Mouse (Mus musculus) MEL (cell line): ENCODE data around the gene Rnf6. TPM values are rescaled to one million over a fixed set of nuclear protein-coding genes. Genes with fewer than 3 reads are reported as not detected.
A peak's percentile ranks its signal among the peaks of the same experiment; 100 is the strongest.

ENCODE experiments used
- DNase-seq: peaks from one replicate; pipeline ENCODE4 v3.0.0; 2011; ENCODE audit warnings: low read depth, low spot score
- H3K27ac ChIP-seq: 2 replicates; pipeline ENCODE4 v1.5.1; 2012; ENCODE audit warnings: low read depth, mild to moderate bottlenecking, control low read depth, low read length, moderate library complexity; ENCODE audit not compliant: control insufficient read depth
- H3K27me3 ChIP-seq, 2 experiments: fragments of 150-350 bp in 1 of 2; sonication (generic) in 1 of 2; 2 replicates each; pipeline ENCODE4 v1.6.1; 2012; ENCODE audit warnings: low read length in 2 of 2, mild to moderate bottlenecking in 2 of 2, improper control_type of control experiment in 1 of 2, moderate library complexity in 1 of 2; ENCODE audit not compliant: insufficient read depth in 2 of 2, control insufficient read depth in 1 of 2
- H3K36me3 ChIP-seq, 2 experiments: 2 replicates each; pipeline ENCODE4 v1.6.1; 2012 to 2014; ENCODE audit warnings: low read length in 2 of 2, improper control_type of control experiment in 1 of 2, inconsistent platforms in 1 of 2, mild to moderate bottlenecking in 1 of 2; ENCODE audit not compliant: insufficient read depth in 2 of 2, control insufficient read depth in 1 of 2
- H3K4me1 ChIP-seq, 2 experiments: fragments of 150-350 bp in 1 of 2; sonication (generic) in 1 of 2; 2 replicates each; pipeline ENCODE4 v1.6.1; 2012; ENCODE audit warnings: low read length in 2 of 2, improper control_type of control experiment in 1 of 2, mild to moderate bottlenecking in 1 of 2; ENCODE audit not compliant: insufficient read depth in 2 of 2, control insufficient read depth in 1 of 2
- H3K4me3 ChIP-seq, 2 experiments: fragments of 150-350 bp in 1 of 2; sonication (generic) in 1 of 2; 2 replicates each; pipeline ENCODE4 v1.5.1; 2012; ENCODE audit warnings: low read depth in 2 of 2, low read length in 2 of 2, mild to moderate bottlenecking in 2 of 2, moderate library complexity in 2 of 2, control low read depth in 1 of 2, improper control_type of control experiment in 1 of 2; ENCODE audit not compliant: control insufficient read depth in 1 of 2, insufficient read depth in 1 of 2
- H3K79me2 ChIP-seq: 2 replicates; pipeline ENCODE4 v1.6.1; 2012; ENCODE audit warnings: mild to moderate bottlenecking, low read length, moderate library complexity; ENCODE audit not compliant: control insufficient read depth, poor library complexity, insufficient read depth
- H3K9ac ChIP-seq: 2 replicates; pipeline ENCODE4 v1.6.1; 2012; ENCODE audit warnings: low read depth, mild to moderate bottlenecking, control low read depth, low read length, moderate library complexity; ENCODE audit not compliant: control insufficient read depth, poor library complexity, severe bottlenecking
- H3K9me3 ChIP-seq: fragments of 150-350 bp; sonication (generic); replicated peaks from 2 replicates; pipeline ENCODE4 v1.6.1; 2012; ENCODE audit warnings: mild to moderate bottlenecking, low read length, improper control_type of control experiment, moderate library complexity; ENCODE audit not compliant: insufficient read depth
- CTCF ChIP-seq, 3 experiments: IDR thresholded peaks in 2 of 3; conservative IDR thresholded peaks in 1 of 3; 2 replicates each; pipeline ENCODE4 v1.5.1; 2011 to 2012; ENCODE audit warnings: low read length in 3 of 3, low read depth in 2 of 3, mild to moderate bottlenecking in 2 of 3, improper control_type of control experiment in 1 of 3, inconsistent platforms in 1 of 3, mixed read lengths in 1 of 3, moderate library complexity in 1 of 3; ENCODE audit not compliant: control insufficient read depth in 1 of 3, insufficient read depth in 1 of 3, poor library complexity in 1 of 3, severe bottlenecking in 1 of 3
- E2F4 ChIP-seq: IDR thresholded peaks from 2 replicates; pipeline ENCODE4 v1.6.1; 2011; ENCODE audit warnings: low read depth, low read length, improper control_type of control experiment, borderline replicate concordance
- EP300 ChIP-seq, 2 experiments: IDR thresholded peaks; 2 replicates each; pipeline ENCODE4 v1.6.1; 2011; ENCODE audit warnings: improper control_type of control experiment in 2 of 2, low read length in 2 of 2, low read depth in 1 of 2, mild to moderate bottlenecking in 1 of 2
- ETS1 ChIP-seq: IDR thresholded peaks from 2 replicates; pipeline ENCODE4 v1.6.1; 2012; ENCODE audit warnings: low read depth, mild to moderate bottlenecking, inconsistent platforms, low read length, improper control_type of control experiment, moderate library complexity
- GABPA ChIP-seq: IDR thresholded peaks from 2 replicates; pipeline ENCODE4 v1.6.1; 2012; ENCODE audit warnings: low read depth, mild to moderate bottlenecking, inconsistent platforms, low read length, improper control_type of control experiment, moderate library complexity
- HCFC1 ChIP-seq: IDR thresholded peaks from 2 replicates; pipeline ENCODE4 v1.6.1; 2012; ENCODE audit warnings: low read depth, mild to moderate bottlenecking, inconsistent platforms, low read length, improper control_type of control experiment, moderate library complexity
- JUND ChIP-seq: IDR thresholded peaks from 2 replicates; pipeline ENCODE4 v1.6.1; 2011; ENCODE audit warnings: low read depth, mild to moderate bottlenecking, improper control_type of control experiment, low read length
- MAX ChIP-seq: IDR thresholded peaks from 2 replicates; pipeline ENCODE4 v1.6.1; 2011; ENCODE audit warnings: low read length, improper control_type of control experiment
- MAZ ChIP-seq: IDR thresholded peaks from 2 replicates; pipeline ENCODE4 v1.6.1; 2012; ENCODE audit warnings: low read depth, mild to moderate bottlenecking, inconsistent platforms, low read length, improper control_type of control experiment
- MEF2A ChIP-seq: IDR thresholded peaks from 2 replicates; pipeline ENCODE4 v1.6.1; 2014; ENCODE audit warnings: low read depth, mild to moderate bottlenecking, inconsistent platforms, low read length, improper control_type of control experiment; ENCODE audit not compliant: poor library complexity, insufficient replicate concordance, severe bottlenecking; ENCODE audit errors: extremely low read depth
- MXI1 ChIP-seq: IDR thresholded peaks from 2 replicates; pipeline ENCODE4 v1.6.1; 2011; ENCODE audit warnings: mild to moderate bottlenecking, low read depth, low read length, improper control_type of control experiment
- MYB ChIP-seq: IDR thresholded peaks from 2 replicates; pipeline ENCODE4 v1.6.1; 2011; ENCODE audit warnings: mild to moderate bottlenecking, low read depth, low read length, improper control_type of control experiment
- MYC ChIP-seq: IDR thresholded peaks from 2 replicates; pipeline ENCODE4 v1.6.1; 2011; ENCODE audit warnings: low read depth, mild to moderate bottlenecking, low read length, improper control_type of control experiment, moderate library complexity
- NRF1 ChIP-seq: IDR thresholded peaks from 2 replicates; pipeline ENCODE4 v1.6.1; 2014; ENCODE audit warnings: low read depth, mild to moderate bottlenecking, inconsistent platforms, low read length, improper control_type of control experiment, moderate library complexity; ENCODE audit not compliant: poor library complexity, insufficient read depth, severe bottlenecking
- POLR2AphosphoS2 ChIP-seq: IDR thresholded peaks from 2 replicates; pipeline ENCODE4 v1.6.1; 2011; ENCODE audit warnings: low read length, improper control_type of control experiment
- RAD21 ChIP-seq: IDR thresholded peaks from 2 replicates; pipeline ENCODE4 v1.6.1; 2011; ENCODE audit warnings: mild to moderate bottlenecking, low read depth, low read length, improper control_type of control experiment
- SIN3A ChIP-seq: IDR thresholded peaks from 2 replicates; pipeline ENCODE4 v1.6.1; 2012; ENCODE audit warnings: low read length, improper control_type of control experiment, inconsistent platforms
- TAL1 ChIP-seq: IDR thresholded peaks from 2 replicates; pipeline ENCODE4 v1.6.1; 2012; ENCODE audit warnings: mild to moderate bottlenecking, inconsistent platforms, low read length, moderate library complexity, mixed read lengths
- TCF12 ChIP-seq: IDR thresholded peaks from 2 replicates; pipeline ENCODE4 v1.6.1; 2014; ENCODE audit warnings: low read depth, mild to moderate bottlenecking, inconsistent platforms, low read length, improper control_type of control experiment, moderate library complexity
- USF1 ChIP-seq: IDR thresholded peaks from 2 replicates; pipeline ENCODE4 v1.6.1; 2014; ENCODE audit warnings: low read depth, mild to moderate bottlenecking, inconsistent platforms, low read length, improper control_type of control experiment, moderate library complexity
- ZC3H11A ChIP-seq: IDR thresholded peaks from 2 replicates; pipeline ENCODE4 v1.6.1; 2012; ENCODE audit warnings: low read depth, mild to moderate bottlenecking, inconsistent platforms, low read length, improper control_type of control experiment
- ZNF384 ChIP-seq: IDR thresholded peaks from 2 replicates; pipeline ENCODE4 v1.6.1; 2012; ENCODE audit warnings: low read depth, mild to moderate bottlenecking, inconsistent platforms, low read length, improper control_type of control experiment
- polyA plus RNA-seq, 2 experiments: library from polyadenylated mRNA; stranded (reverse) in 1 of 2; unstranded in 1 of 2; fragments of >175 nt in 1 of 2; fragments of >200 nt in 1 of 2; gene quantifications; 2 replicates each; pipeline versions ENCODE4 v1.2.1 to v1.2.4; 2012; ENCODE audit warnings: low replicate concordance in 2 of 2, low read depth in 1 of 2; ENCODE audit not compliant: insufficient read length in 2 of 2, insufficient read depth in 1 of 2, missing spikeins in 1 of 2
- total RNA-seq: library from RNA; depleted of rRNA; stranded (reverse); fragments of 300-350 nt; gene quantifications from 2 replicates; pipeline ENCODE4 v1.2.3, GENCODE M21; 2012

Rnf6 gene
- total and polyA plus RNA-seq, 3 experiments: 44.9 to 70.1 (median 57.3) TPM

- Histone ChIP-seq H3K27me3 (no peaks in the 10 kb centered on the region), H3K27ac (no peak overlapping the region), H3K79me2 (peaks cover 20% of the 10 kb centered on the region), H3K9ac (no peak overlapping the region)
- DNase-seq: peak; percentile 25
- TF ChIP-seq TCF12: no peak
- TF ChIP-seq ZNF384: no peak
- no peak for TF ChIP-seq MXI1
- no peak for TF ChIP-seq CTCF (IDR thresholded peaks at IDR 0.05 in 2 of 3, conservative IDR thresholded peaks at IDR 0.05 in 1 of 3; ENCODE audit: control insufficient read depth in 1 of 3, insufficient read depth in 1 of 3, low read depth in 2 of 3, low read length in 3 of 3, poor library complexity in 1 of 3, severe bottlenecking in 1 of 3)
- TF ChIP-seq NRF1: no peak
- TF ChIP-seq RAD21: no peak
- TF ChIP-seq HCFC1: no peak
- TF ChIP-seq MYB: no peak
- TF ChIP-seq, all 39 proteins: peak for 0
- H3K4me1 ChIP-seq: no peaks in the 10 kb centered on the region; a peak in 1 of 4 replicates
- no peaks in the 10 kb centered on the region for H3K9me3 ChIP-seq
- H3K36me3 ChIP-seq: peaks cover 0 to 5% of the 10 kb centered on the region in 2 experiments; a peak in 2 of 4 replicates
- H3K4me3 ChIP-seq: no peak overlapping the region
Observed at GRCm38 (mm10) chr5:146227496-146227895, 6.1 kb upstream of the Rnf6 start.

DNA sequence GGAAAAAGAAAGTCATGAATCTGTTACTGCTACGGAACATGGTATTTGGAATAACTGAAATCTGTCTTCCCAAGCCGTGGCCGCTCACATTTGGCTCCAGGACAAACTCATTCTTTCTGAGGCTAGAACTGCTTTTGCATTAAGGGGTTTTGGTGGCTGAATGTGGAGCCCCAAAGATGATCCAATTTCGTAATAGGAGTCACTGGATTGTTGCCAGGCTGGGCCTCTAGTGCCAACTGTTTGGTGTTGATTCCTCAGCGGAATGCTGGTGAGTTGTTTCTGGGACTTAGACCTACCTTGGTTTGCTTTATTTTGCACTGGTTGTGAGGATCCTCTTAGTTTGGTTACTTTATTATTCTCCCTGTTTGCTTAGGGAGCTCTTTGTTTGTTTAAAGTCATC lies 2.4 kb upstream of the Rnf6 start:
- H3K9me3 ChIP-seq: no peaks in the 10 kb centered on the region
- H3K27ac ChIP-seq: no peak overlapping the region
- H3K79me2 ChIP-seq: peaks cover 9% of the 10 kb centered on the region
- H3K36me3 ChIP-seq: peaks cover 2 to 19% of the 10 kb centered on the region in 2 experiments; a peak in 3 of 4 replicates
- no peak for TF ChIP-seq MEF2A
- TF ChIP-seq POLR2AphosphoS2: no peak
- no peak for TF ChIP-seq E2F4
- no peak for TF ChIP-seq TAL1
- no peak for TF ChIP-seq USF1
- no peak for TF ChIP-seq MYC
- no peak for TF ChIP-seq RAD21
- no peak for TF ChIP-seq ETS1
- TF ChIP-seq MAZ: no peak
- no peak for TF ChIP-seq MAX
- TF ChIP-seq JUND: no peak
- TF ChIP-seq SIN3A: no peak
- no peak for TF ChIP-seq EP300 (IDR thresholded peaks at IDR 0.05; ENCODE audit: low read depth in 1 of 2, low read length in 2 of 2)
- TF ChIP-seq ZC3H11A: no peak
- no peak for TF ChIP-seq GABPA
- TF ChIP-seq, all 39 proteins: peak for 0
- Histone ChIP-seq H3K9ac (no peak overlapping the region), H3K27me3 (no peaks in the 10 kb centered on the region), H3K4me3 (no peak overlapping the region), H3K4me1 (peaks cover 3 to 7% of the 10 kb centered on the region in 2 experiments; a peak in 3 of 4 replicates)
- no peak for DNase-seq
